Mouse (Mus musculus) layer of hippocampus, adult 18-20 months (tissue): ENCODE results near the gene Cyp20a1. TPM values are rescaled to one million over a fixed set of nuclear protein-coding genes. Genes with fewer than 3 reads are reported as not detected.

Source experiments
- total RNA-seq, 2 experiments: library from RNA; stranded (reverse); gene quantifications; 2 replicates each; pipeline ENCODE4 v1.2.3; 2021

Cyp20a1 gene
- total RNA-seq, 2 experiments from 2014 or later = 10.7 to 12.2 TPM

Other genes with a start within 250 kb of the Cyp20a1 start
- 10 to 100 TPM; 23.9 to 29.1 TPM for gene Carf, start 245.1 kb upstream of the Cyp20a1 start, total RNA-seq
- gene Wdr12, start 244.7 kb upstream of the Cyp20a1 start, total RNA-seq = 10 to 100 TPM; 29.9 to 30.3 TPM
- 10 to 100 TPM; 20.1 to 21.2 TPM for gene Nbeal1, start 162.7 kb upstream of the Cyp20a1 start, total RNA-seq
- gene Abi2, start 66.3 kb downstream of the Cyp20a1 start, total RNA-seq = 100 to 1,000 TPM; 363 to 372 TPM
- 10 to 100 TPM; 50.6 to 54.3 TPM for gene Raph1, start 223.8 kb downstream of the Cyp20a1 start, total RNA-seq